Mouse (Mus musculus) small intestine, adult 2 months (tissue): ENCODE results near the gene Cenpu.

ENCODE experiments used
- CTCF ChIP-seq: fragments of 200-500 bp; IDR thresholded peaks from 2 replicates; pipeline ENCODE4 v1.5.1; 2012; ENCODE audit warnings: low read depth, mild to moderate bottlenecking, control low read depth, inconsistent platforms, low read length, moderate library complexity, mixed read lengths; ENCODE audit not compliant: insufficient replicate concordance, insufficient read length; ENCODE audit errors: extremely low read depth
- POLR2A ChIP-seq: fragments of 200-500 bp; IDR thresholded peaks from 2 replicates; pipeline ENCODE4 v1.6.1; 2012; ENCODE audit warnings: low read depth, mild to moderate bottlenecking, control low read depth, inconsistent platforms, low read length, moderate library complexity

- TF ChIP-seq CTCF, result no peak
- no peak for TF ChIP-seq POLR2A
These were observed 8.2 kb upstream of the Cenpu start for GRCm38 (mm10) chr8:46543662-46544061.
